Mouse (Mus musculus) frontal cortex, postnatal 10 days (tissue): ENCODE measurements around the gene Ppfibp1.
A peak's percentile ranks its signal among the peaks of the same experiment; 100 is the strongest.

Source experiments
- DNase-seq, 2 experiments: peaks; one replicate each; pipeline ENCODE4 v3.0.0; 2022; ENCODE audit warnings: low spot score in 2 of 2, mixed read lengths in 1 of 2

The Ppfibp1 gene

GRCm38 (mm10) chr6:146913489-146914198 is 25.4 kb downstream of the Ppfibp1 start:
- DNase-seq: no peak

- no peak for DNase-seq
Observed at GRCm38 (mm10) chr6:146915808-146916207, 27.5 kb downstream of the Ppfibp1 start.

GRCm38 (mm10) chr6:146917396-146917795 is 29.1 kb downstream of the Ppfibp1 start:
- no peak for DNase-seq

- no peak for DNase-seq
Observed at GRCm38 (mm10) chr6:146918341-146918740, 30.1 kb downstream of the Ppfibp1 start.

GRCm38 (mm10) chr6:146926415-146926980 is 38.2 kb downstream of the Ppfibp1 start:
- no peak for DNase-seq

GRCm38 (mm10) chr6:146928108-146928507 is 39.8 kb downstream of the Ppfibp1 start:
- no peak for DNase-seq

GRCm38 (mm10) chr6:146929031-146929430 is 40.7 kb downstream of the Ppfibp1 start:
- no peak for DNase-seq

GRCm38 (mm10) chr6:146933123-146933522 is 44.8 kb downstream of the Ppfibp1 start:
- DNase-seq: no peak

GRCm38 (mm10) chr6:146935957-146936356 is 47.7 kb downstream of the Ppfibp1 start:
- no peak for DNase-seq

GRCm38 (mm10) chr6:146939026-146939425 is 50.7 kb downstream of the Ppfibp1 start:
- no peak for DNase-seq

GRCm38 (mm10) chr6:146941505-146942275 is 53.4 kb downstream of the Ppfibp1 start:
- no peak for DNase-seq

GRCm38 (mm10) chr6:146944009-146944408 is 55.7 kb downstream of the Ppfibp1 start:
- DNase-seq: no peak

- DNase-seq: no peak
Observed at GRCm38 (mm10) chr6:146944830-146945229, 56.5 kb downstream of the Ppfibp1 start.

- no peak for DNase-seq
Observed at GRCm38 (mm10) chr6:146946327-146947029, 58.2 kb downstream of the Ppfibp1 start.

- DNase-seq: no peak
Observed at GRCm38 (mm10) chr6:146947186-146947585, 58.9 kb downstream of the Ppfibp1 start.

GRCm38 (mm10) chr6:146949682-146950453 is 61.6 kb downstream of the Ppfibp1 start:
- DNase-seq: no peak

- no peak for DNase-seq
Observed at GRCm38 (mm10) chr6:146950454-146950832, 62.2 kb downstream of the Ppfibp1 start.

- DNase-seq: no peak
Observed at GRCm38 (mm10) chr6:146954258-146954657, 66.0 kb downstream of the Ppfibp1 start, which contains the start of gene 1700034J05Rik. Gene 1700034J05Rik (minus strand): TSS chr6:146954422.

GRCm38 (mm10) chr6:146955475-146955874 is 67.2 kb downstream of the Ppfibp1 start:
- DNase-seq: no peak

- DNase-seq: peak; percentile 28 to 31
Observed at GRCm38 (mm10) chr6:146955896-146956295, 67.6 kb downstream of the Ppfibp1 start.

GRCm38 (mm10) chr6:146956961-146957360 is 68.7 kb downstream of the Ppfibp1 start:
- no peak for DNase-seq
